Mouse (Mus musculus): ENCODE measurements around the gene Rad51b.

Rad51b gene

DNA sequence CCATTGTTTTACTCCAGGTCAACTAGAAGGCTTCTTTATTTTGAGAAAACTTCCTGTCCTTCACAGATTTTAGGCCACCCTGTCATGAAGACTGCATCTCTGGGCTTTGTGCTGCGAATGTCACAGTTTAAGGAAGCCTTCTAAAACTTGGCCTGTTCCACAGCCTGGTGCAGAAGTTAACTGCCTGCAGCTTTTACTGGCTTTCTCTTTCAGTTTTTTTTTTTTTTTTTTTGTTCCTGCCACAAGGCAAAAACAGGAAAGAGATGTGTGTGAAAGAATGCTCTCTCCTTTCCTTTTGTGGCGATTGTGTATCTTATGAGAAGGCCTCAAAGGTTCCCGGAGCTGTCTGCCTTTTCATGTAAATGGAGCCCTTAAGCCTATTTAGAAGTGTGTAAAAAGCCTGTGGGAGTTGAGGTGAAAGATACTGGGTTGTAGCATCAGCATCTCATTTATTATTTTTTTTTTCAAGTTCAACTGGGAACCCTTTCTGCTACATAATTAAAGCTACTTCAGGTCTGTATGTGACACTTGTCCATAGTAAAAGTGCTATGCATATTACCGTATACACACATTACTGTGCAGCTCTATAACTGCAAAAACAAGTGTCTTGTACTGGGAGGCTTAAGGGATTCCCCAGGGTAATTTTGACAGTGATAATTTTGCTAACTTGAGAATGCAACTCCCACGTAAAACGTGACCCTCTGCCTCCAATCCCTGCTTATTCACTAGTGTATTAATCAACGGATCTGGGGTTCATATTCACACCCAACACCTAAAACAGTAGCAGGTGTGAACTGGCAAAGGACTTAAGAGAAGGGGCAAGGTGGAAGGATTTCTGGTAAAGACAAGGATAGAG is 328.8 kb downstream of the Rad51b start:
- DNase-seq, result no peak

- no peak for DNase-seq
These were observed 329.5 kb downstream of the Rad51b start for GRCm38 (mm10) chr12:79626555-79627080.

DNA sequence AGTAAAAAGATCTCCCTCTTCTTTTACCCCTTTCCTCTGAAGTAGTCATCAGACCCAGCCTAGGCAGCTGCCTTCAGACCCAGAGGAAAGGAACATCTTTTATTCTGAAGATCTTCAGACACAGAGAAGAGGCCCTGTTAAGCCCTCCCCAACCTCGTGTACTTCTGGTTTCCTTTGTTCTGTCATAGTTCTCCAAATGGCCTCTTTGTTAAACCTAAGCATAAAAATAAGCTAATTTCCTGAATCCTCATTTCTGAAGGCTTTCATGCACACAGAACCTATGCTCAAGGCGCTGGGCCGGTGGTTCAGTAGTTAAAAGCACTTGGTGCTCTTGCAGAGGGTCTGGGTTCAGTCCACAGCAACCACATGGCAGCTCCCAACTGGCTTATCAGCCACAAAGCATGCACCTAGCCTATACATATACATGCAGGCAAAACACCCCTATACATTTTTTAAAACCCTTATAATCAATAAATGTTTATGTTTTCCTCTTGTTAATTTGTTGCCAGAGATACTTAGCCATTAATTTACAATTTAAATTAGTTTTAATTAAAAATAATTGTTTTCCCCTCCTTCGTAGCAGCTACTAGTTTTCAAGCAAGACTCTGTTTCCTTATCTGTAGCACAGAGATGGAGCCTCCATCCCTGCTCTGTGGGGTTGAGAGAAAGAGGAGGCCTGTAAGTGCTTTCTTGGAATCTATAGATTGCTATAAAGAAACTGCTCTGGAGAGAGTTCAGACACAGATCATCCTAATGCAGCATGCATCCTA is 330.5 kb downstream of the Rad51b start:
- DNase-seq, result no peak

DNA sequence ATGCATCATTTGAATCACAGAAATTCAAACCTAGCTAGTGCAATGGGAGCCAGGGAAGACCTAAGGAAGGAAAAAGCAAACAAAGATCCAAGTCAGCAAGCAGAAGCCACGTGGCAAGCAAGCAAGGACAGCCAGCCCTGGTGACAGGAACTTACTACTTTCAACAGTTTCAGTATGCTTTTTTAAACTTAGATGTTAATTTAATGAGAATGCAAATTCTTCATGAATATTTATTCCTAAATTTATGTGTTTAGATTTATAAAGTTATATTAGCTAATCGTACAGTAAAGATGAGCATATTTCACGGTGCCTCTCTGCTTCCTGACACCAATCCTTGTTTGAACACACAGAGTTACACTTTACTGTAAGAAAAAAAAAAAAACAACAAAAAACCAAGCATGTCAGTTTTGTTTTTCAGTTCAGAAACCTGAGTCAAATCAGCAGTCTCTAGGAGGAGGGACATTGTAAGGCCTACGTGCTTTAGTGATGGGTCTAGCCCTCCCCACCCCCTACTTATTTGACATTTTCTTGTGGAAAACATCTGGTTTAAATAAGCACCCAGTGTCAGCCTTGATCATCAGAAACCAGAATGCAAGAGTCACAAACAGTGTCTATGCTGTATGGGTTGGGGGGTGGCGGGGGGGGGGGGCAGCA is 331.2 kb downstream of the Rad51b start:
- no peak for DNase-seq

DNA sequence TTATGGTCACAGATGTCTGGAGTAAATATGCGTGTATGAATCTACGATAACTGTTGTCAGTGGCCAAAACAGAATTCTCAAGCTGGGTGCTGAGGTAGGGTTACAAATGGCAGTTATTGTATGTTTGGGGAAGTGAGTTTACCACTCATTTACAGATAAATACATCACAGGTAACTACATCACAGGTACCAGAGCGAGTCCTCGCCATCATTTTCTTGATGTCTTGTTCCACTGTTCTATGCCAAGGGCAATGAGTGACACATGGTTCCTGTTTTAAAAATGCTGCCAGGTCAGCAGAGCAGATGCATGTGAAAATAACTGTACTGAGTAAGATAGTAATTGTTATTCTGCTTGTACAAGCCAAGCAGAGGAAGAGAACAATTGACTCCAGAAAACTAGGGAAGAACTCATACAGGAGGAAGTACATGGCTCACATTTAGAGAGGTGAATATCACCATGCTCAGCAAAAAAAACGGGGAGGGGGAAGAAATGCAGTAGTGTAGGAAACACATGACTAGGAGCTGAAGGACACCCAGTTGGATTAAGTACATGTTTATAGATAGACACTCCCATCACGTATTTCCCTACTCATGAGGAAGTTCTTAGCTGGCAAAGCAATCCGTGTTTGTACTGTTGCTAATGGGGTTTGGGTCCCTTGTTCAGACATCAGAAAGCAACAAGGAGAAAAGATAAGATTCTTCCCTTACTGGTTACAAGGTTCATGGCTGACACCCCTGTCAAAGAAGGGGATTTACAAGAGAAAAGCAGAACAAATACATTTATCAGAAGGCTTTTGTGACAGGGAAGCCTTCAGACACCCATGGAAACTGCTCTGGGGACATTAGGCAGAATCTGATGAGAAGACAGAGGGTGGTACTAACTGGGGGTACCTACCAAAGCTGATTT is 333.1 kb downstream of the Rad51b start:
- no peak for DNase-seq

GRCm38 (mm10) chr12:79633458-79634106 is 336.5 kb downstream of the Rad51b start:
- no peak for DNase-seq

DNA sequence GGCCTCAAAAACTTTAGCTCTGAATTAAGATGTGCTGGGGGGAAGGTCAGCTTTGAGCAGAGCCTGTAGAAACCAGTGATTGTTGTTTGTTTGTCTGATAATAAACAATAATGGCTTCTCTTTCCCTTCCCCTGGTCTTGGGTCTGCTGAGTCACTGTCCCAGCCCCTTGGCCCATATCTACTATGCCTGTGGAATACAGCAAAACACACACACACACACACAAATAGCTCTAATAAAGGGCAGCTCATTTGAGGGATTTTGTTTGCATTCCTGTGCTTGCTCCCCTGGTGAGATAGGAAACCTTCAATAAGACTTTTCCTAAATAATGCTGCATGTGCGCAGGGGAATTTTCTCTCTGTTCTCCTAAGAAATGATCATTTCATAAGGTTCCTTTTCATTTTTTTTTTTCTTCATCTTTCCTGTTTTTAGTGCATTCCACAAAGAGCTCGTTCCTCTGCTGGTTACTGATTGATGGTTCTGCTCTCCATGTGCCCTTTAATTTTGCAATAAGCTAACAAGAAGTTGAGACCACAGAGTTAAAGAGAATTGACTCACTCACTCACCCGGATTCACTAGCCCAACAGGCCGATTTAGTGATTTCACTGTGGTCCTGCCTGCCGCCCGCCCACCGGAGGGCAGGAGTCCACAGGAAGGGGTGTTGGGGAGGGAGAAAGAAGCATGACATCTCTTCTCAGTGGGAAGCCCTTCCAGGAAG is 344.6 kb downstream of the Rad51b start:
- DNase-seq, result no peak

GRCm38 (mm10) chr12:79642715-79643114 is 345.6 kb downstream of the Rad51b start:
- DNase-seq, result no peak

- DNase-seq, result no peak
These were observed 348.6 kb downstream of the Rad51b start for GRCm38 (mm10) chr12:79645656-79646055.

DNA sequence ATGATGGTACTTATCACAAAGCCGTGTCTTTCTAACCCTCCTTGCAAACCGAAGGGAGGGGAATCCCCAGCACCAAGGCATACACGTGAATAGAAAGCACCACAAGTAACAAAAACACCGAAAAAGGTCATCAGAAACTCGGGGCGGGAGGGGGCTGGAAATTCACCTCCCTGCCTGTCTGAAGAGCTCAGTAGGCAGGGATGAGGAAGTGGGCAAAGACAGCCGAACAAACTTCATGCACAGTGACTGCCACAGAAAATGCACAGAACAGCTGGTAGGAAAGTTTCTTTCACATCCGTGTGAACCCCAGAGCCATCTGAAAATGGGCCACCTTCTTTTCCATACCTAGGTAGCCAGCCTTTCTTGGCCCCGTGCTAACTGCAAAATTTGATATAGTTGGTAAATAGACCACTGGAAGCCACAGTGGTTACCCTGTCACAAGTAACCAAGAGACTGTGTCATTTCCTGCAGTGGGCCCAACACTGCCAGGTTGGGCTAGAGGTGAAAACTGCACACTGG is 349.6 kb downstream of the Rad51b start:
- peak; percentile 68 to 79 for DNase-seq

GRCm38 (mm10) chr12:79647382-79647781 is 350.3 kb downstream of the Rad51b start:
- no peak for DNase-seq

GRCm38 (mm10) chr12:79647976-79648375 is 350.9 kb downstream of the Rad51b start:
- no peak for DNase-seq

- DNase-seq, result no peak
These were observed 352.0 kb downstream of the Rad51b start for GRCm38 (mm10) chr12:79648812-79649700.

GRCm38 (mm10) chr12:79649796-79650195 is 352.7 kb downstream of the Rad51b start:
- DNase-seq, result no peak

DNA sequence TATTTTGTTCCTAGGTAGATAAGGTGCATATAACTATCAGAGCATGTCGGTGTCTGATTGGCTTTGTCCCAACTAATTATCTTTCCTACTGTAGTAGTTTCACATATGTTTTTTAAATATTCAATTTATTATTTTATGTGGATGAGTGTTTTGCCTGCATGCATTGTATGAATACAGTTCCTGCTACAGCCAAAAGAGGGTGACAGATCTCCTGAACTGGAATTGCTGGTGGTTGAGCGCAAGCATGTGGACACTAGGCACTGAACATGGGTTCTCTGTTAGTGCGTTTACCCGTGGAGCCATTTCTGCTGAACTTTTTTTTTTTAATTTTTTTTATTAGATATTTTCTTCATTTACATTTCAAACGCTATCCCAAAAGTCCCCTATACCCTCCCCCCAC is 358.1 kb downstream of the Rad51b start:
- DNase-seq, result no peak

DNA sequence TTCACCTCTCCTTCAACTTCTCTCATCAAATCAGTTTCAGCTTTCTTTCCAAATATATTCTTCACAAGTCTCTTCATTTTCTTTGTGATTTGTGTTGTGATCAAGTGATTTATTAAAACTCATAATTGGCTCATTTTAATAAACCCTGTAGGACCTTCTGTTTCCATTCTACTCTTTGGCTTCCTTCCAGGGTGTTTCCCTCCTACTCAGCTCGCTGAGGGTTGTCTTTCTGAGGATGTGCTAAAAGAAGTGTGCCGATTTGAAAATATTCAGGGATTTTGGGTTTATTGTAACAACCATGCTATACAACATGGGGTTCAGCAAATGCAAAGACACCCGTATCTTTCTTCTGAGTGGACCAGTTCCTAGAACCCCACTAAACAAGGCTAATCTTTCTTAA is 361.8 kb downstream of the Rad51b start:
- no peak for DNase-seq

DNA sequence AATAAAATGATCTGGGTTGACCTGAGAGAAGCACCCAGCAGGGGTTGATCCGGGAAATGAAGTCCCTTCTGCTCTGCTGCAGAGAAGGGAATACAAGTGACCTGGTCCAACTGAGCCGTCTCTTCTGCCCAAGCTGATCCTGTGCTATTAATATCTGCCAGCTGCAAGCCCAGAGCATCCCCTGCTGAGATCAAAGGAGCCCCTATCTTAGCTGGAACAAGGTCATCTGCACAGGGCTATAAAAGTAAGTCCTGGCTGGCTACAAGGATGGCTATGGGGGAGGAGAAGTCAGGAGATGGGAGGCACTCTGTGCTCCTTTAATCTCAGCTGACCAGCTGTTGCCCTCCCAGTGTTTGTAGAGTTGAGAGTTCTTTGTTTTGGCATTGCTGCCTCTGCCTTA is 364.2 kb downstream of the Rad51b start:
- DNase-seq, result no peak

DNA sequence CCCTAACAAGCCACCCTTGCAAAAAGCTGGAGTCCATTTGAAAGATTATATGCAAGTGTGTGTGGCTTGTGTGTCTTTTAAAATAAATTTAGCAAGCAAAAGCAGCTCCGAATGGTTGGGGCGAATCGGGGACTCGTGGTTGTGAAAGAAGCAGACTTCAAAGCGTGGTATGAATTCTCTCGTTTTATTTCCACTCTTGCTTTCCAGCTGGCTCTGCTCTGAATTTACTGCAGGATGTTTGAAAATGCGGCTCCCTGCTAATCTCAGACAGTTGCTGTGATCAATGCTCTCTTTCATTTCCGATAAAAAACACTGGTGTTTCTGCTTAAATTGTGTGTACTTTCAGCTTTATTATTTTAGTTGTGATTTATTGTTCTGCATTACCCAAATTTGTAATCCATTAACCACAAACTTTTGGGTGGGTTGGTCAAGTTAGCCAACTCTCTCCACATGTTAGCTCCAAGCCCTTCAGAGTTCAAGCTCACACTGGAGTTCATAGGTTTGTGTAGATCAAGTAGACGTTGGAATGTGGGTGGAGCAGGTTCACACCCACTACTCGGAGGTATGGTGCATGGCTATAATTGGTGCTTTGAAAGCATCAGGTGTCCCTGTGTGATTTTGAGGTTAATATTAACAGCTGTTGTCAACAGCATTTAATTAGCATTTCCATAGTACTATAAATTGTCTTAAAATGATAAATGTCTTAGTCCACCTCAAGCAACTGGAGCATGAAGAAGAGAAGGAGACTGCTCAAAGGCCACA is 366.2 kb downstream of the Rad51b start:
- DNase-seq, result no peak
